Mouse (Mus musculus): ENCODE data around the gene Cyp2b19.
"Not testable (repeated sequence)": the region's sequence is repeated elsewhere in the genome, so short reads cannot be mapped to it uniquely, and the experiment has no call there.

The Cyp2b19 gene

GRCm38 (mm10) chr7:26756842-26757241 is at the start of gene Cyp2b19:
TSS of gene Cyp2b19 (plus strand) at chr7:26757142.
- DNase-seq (ENCODE audit: inconsistent age in 2 of 2, low spot score in 1 of 2) = no peak

GRCm38 (mm10) chr7:26711061-26711460 is 45.9 kb upstream of the Cyp2b19 start:
- no peak for DNase-seq (ENCODE audit: inconsistent age in 2 of 2, low spot score in 1 of 2)

DNA sequence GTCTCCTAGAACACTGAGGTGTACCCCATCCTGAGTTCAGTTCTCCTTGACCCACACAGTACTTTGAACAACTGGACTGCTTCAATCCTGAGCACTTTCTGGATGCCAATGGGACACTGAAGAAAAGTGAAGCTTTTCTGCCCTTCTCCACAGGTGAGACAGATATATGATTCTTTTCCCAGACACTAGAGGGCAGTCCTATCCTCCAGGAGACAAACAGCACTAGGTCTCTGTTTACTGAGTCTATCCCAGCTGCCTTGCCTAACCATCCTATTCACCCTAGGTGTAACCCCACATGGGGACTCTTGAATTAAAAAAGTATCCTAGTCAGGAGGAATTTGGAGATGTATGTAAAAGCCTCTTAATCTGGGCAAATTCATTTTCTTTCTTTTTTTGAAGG is 18.0 kb upstream of the Cyp2b19 start:
- no peak for DNase-seq (ENCODE audit: inconsistent age in 2 of 2, low spot score in 1 of 2)

- DNase-seq (ENCODE audit: inconsistent age in 2 of 2, low spot score in 1 of 2) = no peak
Measured at GRCm38 (mm10) chr7:26743948-26744347, 13.0 kb upstream of the Cyp2b19 start.

DNA sequence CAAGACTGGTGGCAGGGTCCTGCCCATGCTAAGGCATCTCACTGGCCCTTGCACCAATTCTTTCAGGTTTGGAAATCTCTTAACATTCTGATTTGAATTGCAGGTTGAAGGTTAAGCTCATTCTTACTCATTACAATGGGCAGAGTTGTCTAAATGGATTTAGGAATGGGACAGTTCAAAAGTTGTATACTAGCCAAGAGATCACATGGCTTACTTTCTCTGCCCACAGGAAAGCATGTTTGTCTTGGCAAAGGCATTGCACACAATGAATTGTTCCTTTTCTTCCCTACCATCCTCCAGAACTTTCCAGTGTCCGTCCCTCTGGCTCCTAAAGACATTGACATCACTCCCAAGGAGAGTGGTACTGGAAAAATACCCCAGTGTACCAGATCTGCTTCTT is 11.5 kb upstream of the Cyp2b19 start:
- no peak for DNase-seq (ENCODE audit: inconsistent age in 2 of 2, low spot score in 1 of 2)

- DNase-seq (ENCODE audit: inconsistent age in 2 of 2, low spot score in 1 of 2) = peak in 1 of 2 experiments; percentile 71
Measured at GRCm38 (mm10) chr7:26767084-26767483, 10.1 kb downstream of the Cyp2b19 start.

- DNase-seq (ENCODE audit: inconsistent age in 2 of 2, low spot score in 1 of 2) = no peak
Measured at GRCm38 (mm10) chr7:26769881-26770470, 13.0 kb downstream of the Cyp2b19 start.

GRCm38 (mm10) chr7:26772866-26773586 is 16.1 kb downstream of the Cyp2b19 start:
- no peak for DNase-seq (ENCODE audit: inconsistent age in 2 of 2, low spot score in 1 of 2)

- DNase-seq (ENCODE audit: inconsistent age in 2 of 2, low spot score in 1 of 2) = peak in 1 of 2 experiments; percentile 49
Measured at GRCm38 (mm10) chr7:26775866-26776265, 18.9 kb downstream of the Cyp2b19 start.

DNA sequence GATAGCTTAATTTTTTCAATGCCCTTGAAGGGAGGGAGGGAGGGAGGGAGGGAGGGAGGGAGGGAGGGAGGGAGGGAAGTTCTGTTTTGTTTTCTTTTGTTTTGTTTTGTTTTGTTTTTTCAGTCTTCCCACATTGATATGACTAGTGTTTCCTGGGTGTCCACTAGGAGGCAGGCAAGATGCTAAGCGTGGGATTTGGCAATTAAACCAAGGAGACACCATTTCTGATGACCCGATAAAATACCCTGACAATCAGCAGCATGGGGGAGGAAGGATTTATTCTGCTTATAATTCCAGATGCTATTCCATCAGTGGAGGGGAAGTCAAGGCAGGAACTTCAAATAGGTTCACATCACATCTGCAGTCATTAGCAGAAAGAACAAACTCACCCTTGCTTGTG is 20.9 kb downstream of the Cyp2b19 start:
- peak in 1 of 2 experiments; percentile 51 for DNase-seq (ENCODE audit: inconsistent age in 2 of 2, low spot score in 1 of 2)

DNA sequence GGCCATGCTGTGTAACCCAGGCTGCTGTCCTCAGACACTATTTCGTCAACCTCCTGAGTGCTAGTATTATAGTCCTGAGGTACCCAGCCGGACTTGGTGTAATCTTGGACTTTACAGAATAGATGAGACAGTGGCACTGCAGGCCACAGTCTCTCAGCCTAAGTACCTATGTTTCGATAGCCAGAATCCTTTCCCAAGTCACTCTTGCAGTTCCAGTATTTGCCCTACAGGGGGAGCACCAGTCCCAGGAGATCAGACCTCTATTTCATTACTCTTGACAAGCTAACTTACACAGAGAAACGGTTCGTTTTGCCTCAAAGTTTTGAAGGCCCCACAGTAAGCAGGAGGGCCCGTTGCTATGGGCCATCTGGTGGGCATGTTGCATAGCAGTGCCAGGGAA is 21.5 kb downstream of the Cyp2b19 start:
- DNase-seq (ENCODE audit: inconsistent age in 2 of 2, low spot score in 1 of 2) = peak; percentile 43 to 90

DNA sequence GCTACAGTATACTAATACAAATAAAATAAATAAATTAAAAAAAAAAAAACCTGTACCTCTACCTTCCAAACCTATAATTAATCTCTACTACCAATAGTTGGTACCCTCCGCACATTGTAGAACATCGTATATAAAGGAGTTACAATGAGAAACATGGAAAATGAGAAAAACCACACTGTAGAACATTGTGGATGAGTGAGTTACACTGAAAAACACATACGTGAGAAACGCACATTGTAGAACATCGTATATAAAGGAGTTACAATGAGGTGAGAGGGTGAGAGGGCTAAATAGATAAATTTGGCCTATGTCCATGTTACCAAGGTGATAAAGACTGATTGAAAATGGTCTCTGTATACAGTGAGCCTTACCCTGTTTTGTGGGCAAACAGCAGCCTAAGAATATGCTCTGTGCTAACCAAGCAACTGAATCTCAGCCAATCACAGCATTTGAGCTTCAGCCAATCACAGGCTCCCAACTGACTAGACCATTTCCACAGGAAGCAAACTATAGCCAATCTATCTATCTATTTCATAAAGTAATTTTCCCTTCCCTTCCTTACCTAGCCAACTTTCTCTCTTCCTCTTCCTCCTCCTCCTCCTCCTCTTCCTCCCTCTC is 23.0 kb downstream of the Cyp2b19 start:
- DNase-seq (ENCODE audit: inconsistent age in 2 of 2, low spot score in 1 of 2) = no peak

GRCm38 (mm10) chr7:26780510-26780909 is 23.6 kb downstream of the Cyp2b19 start:
- peak in 1 of 2 experiments; percentile 35 for DNase-seq (ENCODE audit: inconsistent age in 2 of 2, low spot score in 1 of 2)

DNA sequence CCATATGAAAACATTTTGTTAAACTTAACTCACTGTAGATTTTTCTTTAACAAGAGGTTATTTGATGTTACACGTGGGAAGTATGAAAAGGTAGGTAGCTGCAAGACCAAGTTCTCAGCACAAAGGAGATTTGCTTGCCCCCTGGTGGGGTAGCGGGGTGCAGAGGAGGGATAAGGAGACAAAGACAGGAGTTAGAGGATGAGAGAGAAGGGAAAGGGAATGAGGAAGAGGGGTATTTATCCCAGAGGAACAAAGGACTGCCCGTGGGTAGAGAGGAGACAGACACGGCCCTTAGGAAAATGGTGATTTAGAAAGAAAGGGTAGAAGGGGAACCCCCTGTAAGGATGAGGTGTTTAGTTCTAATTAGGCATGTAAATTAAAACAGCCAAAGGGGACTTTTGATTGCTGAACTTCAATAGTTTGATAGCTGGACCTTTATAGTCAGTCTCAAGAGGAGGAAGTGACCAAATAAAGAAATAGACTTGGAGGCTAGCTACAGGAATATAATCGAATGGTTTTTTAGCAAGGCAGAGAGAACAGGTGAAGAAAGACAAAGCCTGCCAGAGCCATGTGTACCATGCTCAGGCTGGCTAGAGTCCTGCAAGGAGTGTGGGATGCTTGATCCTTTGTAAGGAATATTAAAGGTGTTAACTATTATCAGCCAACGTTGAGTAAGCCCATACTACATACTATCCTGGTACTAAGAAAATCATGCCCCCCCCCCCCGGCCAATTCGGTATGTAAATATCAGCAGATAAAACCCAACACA is 24.2 kb downstream of the Cyp2b19 start:
- DNase-seq (ENCODE audit: inconsistent age in 2 of 2, low spot score in 1 of 2) = no peak

DNA sequence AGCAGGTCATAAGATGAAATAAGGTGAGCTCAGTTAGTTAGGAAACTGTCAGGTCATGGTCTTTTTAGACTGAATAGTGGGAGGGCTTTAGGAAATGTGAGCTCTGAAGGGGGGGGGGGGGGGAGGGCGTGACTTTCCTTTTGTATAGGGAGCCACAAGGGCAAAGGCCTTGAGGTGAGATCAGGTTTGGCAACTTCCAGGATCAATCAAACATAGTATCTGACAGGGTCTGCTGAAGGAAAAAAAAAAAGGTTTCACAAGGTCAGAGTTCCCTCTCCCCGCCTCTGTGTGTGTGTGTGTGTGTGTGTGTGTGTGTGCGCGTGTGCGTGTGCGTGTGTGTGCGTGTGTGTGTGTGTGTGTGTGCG is 24.8 kb downstream of the Cyp2b19 start:
- DNase-seq (ENCODE audit: inconsistent age in 2 of 2, low spot score in 1 of 2) = no peak

DNA sequence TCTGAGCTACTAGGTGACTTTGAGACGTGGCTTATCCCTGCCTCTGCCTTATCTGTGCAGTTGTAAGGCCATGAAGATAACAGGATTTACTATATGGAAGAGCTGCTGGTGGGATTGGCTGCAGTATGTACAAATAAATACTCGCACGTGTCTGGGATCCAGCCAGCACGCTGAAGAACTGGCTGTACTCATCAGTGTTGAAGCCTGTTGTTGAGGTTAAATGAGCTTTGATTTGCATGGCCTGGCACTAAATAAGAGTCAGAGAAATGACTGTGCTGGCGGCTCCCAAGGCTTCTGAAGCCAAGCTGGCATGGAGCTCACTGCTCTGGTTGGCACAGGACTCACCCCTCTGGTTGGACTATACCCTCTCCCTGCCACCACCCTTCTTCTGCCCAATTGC is 26.2 kb downstream of the Cyp2b19 start:
- peak; percentile 12 to 85 for DNase-seq (ENCODE audit: inconsistent age in 2 of 2, low spot score in 1 of 2)

DNA sequence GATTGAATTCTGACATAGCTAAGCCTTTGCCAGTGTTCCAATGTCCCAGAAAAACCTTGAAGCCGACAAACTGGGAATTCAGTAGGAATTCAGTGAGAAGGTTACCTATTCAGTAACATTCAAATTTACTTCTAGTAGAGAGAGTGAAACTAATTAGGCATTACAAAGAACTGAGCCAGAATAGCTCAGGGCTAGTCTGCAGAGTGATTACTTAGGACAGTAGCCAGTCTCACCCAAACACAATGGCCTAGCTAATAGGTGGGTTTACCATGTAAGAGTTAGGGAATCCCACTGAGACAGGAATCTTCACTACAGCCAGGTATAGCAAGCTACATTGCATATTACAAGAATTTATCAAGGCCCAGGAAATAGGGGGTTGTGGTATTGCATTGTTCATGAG is 29.1 kb downstream of the Cyp2b19 start:
- DNase-seq (ENCODE audit: inconsistent age in 2 of 2, low spot score in 1 of 2) = not testable (repeated sequence)

- no peak for DNase-seq (ENCODE audit: inconsistent age in 2 of 2, low spot score in 1 of 2)
Measured at GRCm38 (mm10) chr7:26789984-26790383, 33.0 kb downstream of the Cyp2b19 start.

DNA sequence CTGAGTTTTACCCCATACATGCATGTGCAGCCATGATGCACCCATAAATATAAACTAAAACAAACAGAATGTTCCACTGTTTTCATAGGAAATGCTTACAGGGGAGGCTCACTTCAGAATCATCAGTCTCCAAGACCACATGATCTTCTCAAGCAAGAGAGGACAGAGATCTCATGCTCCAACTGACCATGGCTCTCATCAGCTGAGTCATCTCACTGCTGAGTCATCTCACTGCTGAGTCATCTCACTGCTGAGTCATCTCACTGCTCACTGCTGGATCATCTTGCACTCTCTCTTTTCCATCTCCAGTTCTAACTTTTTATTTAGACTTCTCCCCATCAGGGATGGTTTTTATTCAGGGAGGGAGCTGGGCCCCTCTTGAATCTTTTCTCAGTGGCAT is 43.2 kb downstream of the Cyp2b19 start:
- peak; percentile 15 to 73 for DNase-seq (ENCODE audit: inconsistent age in 2 of 2, low spot score in 1 of 2)

DNA sequence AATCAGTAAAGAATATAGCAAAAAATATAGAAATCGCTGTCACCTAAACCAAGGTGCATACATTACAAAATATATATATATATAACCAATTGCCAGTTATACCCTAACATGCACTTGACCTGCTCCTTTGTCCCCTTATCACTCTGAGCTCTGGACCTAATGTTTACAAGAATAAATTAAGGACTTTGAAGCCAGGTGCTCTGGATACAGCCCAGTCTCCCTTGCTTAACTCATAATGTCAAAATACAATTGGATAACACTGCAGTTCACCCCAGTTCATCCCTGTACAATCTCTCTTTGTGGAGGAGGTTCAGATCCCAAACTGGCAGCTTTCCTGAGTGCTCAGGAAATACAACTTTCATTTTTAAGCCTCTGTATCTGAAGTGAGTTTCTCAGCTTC is 44.1 kb downstream of the Cyp2b19 start:
- no peak for DNase-seq (ENCODE audit: inconsistent age in 2 of 2, low spot score in 1 of 2)

GRCm38 (mm10) chr7:26808592-26808991 is 51.6 kb downstream of the Cyp2b19 start, which contains the start of gene Cyp2g1:
TSS of gene Cyp2g1 (plus strand) at chr7:26808892.
- no peak for DNase-seq (ENCODE audit: inconsistent age in 2 of 2, low spot score in 1 of 2)

Data from adrenal gland, adult (tissue).